Mouse (Mus musculus) bone marrow, adult 2 months (tissue): ENCODE measurements around the gene Cela1.

Source experiments
- CTCF ChIP-seq: fragments of 200-500 bp; IDR thresholded peaks from 2 replicates; pipeline ENCODE4 v1.5.1; 2011; ENCODE audit warnings: low read length, control low read depth; ENCODE audit not compliant: control insufficient read depth, insufficient read depth
- POLR2A ChIP-seq: fragments of 200-500 bp; IDR thresholded peaks from 2 replicates; pipeline ENCODE4 v1.6.1; 2011; ENCODE audit warnings: low read depth, mild to moderate bottlenecking, control low read depth, low read length, borderline replicate concordance; ENCODE audit not compliant: control insufficient read depth

DNA sequence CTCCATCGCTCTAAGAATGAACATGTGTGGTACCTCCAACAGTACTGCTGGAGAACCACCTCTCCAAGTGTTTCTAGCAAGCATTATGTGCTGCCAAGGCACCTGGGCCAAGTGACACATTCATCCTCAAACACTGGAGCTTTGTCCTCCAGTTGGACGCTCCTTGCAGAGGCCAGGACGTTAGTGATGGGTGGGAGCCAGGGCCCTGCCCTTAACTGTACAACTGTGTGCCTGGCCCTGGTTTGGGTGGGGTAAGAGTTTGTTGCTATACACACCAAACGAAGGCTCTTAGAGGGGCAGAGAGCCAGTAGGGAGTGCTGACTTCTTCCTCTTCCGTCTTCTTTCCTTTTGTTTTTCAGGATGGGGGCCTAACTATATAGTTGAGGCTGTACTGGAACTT lies 12.7 kb upstream of the Cela1 start:
- no peak for TF ChIP-seq POLR2A
- TF ChIP-seq CTCF, result no peak
